Mouse (Mus musculus) neural tube, embryonic 13.5 days (tissue): ENCODE results near the gene Amh. TPM values are rescaled to one million over a fixed set of nuclear protein-coding genes. Genes with fewer than 3 reads are reported as not detected.

Experiments
- ATAC-seq: fragments of 200-750 bp; cut with Nextera tagmentation; 2 replicates; pipeline ENCODE4 v1.8.0; 2017; ENCODE audit warnings: low read depth, mild to moderate bottlenecking, moderate TSS enrichment, moderate library complexity
- H3K27ac ChIP-seq: fragments of 300-500 bp; sonication (generic); replicated peaks from 2 replicates; pipeline ENCODE4 v1.5.1; 2015; ENCODE audit warnings: moderate library complexity, mild to moderate bottlenecking, inconsistent platforms
- H3K27me3 ChIP-seq: fragments of 300-500 bp; sonication (generic); 2 replicates; pipeline ENCODE4 v1.6.1; 2015; ENCODE audit warnings: mild to moderate bottlenecking, inconsistent platforms
- H3K36me3 ChIP-seq: fragments of 300-500 bp; sonication (generic); 2 replicates; pipeline ENCODE4 v1.6.1; 2015; ENCODE audit warnings: mild to moderate bottlenecking, inconsistent platforms
- H3K4me1 ChIP-seq: fragments of 300-500 bp; sonication (generic); replicated peaks from 2 replicates; pipeline ENCODE4 v1.6.1; 2015; ENCODE audit warnings: inconsistent platforms
- H3K4me2 ChIP-seq: fragments of 300-500 bp; sonication (generic); 2 replicates; pipeline ENCODE4 v1.6.1; 2015; ENCODE audit warnings: inconsistent platforms, mild to moderate bottlenecking, moderate library complexity
- H3K4me3 ChIP-seq: fragments of 300-500 bp; sonication (generic); 2 replicates; pipeline ENCODE4 v1.5.1; 2015; ENCODE audit warnings: mild to moderate bottlenecking, inconsistent platforms
- H3K9ac ChIP-seq: fragments of 300-500 bp; sonication (generic); 2 replicates; pipeline ENCODE4 v1.6.1; 2015; ENCODE audit warnings: moderate library complexity, mild to moderate bottlenecking, inconsistent platforms
- H3K9me3 ChIP-seq: fragments of 300-500 bp; sonication (generic); 2 replicates; pipeline ENCODE4 v1.6.1; 2016; ENCODE audit warnings: inconsistent platforms
- WGBS: fragments of 180-500 bp; shearing (Covaris S2); methylation state at CpG from one replicate; pipeline ENCODE4 v1.1.7; 2015; 5-methylcytosine and 5-hydroxymethylcytosine counted together
- microRNA counts: library from miRNA; unstranded; fragments of <30 nt; microRNA quantifications from one replicate; lab custom pipeline; 2016
- microRNA-seq: library from miRNA; unstranded; fragments of <30 nt; microRNA quantifications from one replicate; pipeline ENCODE4, GENCODE M21; 2016
- polyA plus RNA-seq: library from polyadenylated mRNA; unstranded; fragments of >200 nt; fragmentation: Nextera tagmentation; extraction: Ambion mirVana; gene quantifications from 2 replicates; pipeline ENCODE4 v1.2.1, GENCODE M21; 2015

The Amh gene
- polyA plus RNA-seq, 1 experiment from 2014 or later, result 0.11 TPM

GRCm38 (mm10) chr10:80856267-80856666, 51.2 kb downstream of the Amh start:
- peaks cover 23% of the 10 kb centered on the region for H3K36me3 ChIP-seq
- ATAC-seq, result no peak
- peak overlapping the region; percentile 99 for H3K4me2 ChIP-seq
- H3K27me3 ChIP-seq, result no peaks in the 10 kb centered on the region
- H3K9me3 ChIP-seq, result no peaks in the 10 kb centered on the region
- no peak overlapping the region for H3K27ac ChIP-seq
- peak overlapping the region; percentile 76 for H3K4me3 ChIP-seq
- 61% methylated on average over 3 of the region's 3 CpGs for WGBS
- peaks cover 49% of the 10 kb centered on the region for H3K4me1 ChIP-seq
- H3K9ac ChIP-seq, result peak overlapping the region; percentile 91

- H3K27ac ChIP-seq, result no peak overlapping the region
- H3K9me3 ChIP-seq, result no peaks in the 10 kb centered on the region
- H3K4me2 ChIP-seq, result peak overlapping the region; percentile 99
- peak overlapping the region; percentile 76; the same call in 1 of the 2 replicates for H3K4me3 ChIP-seq
- peaks cover 49% of the 10 kb centered on the region for H3K4me1 ChIP-seq
- no peak for ATAC-seq
- 77% methylated on average over 5 of the region's 5 CpGs for WGBS
- H3K36me3 ChIP-seq, result peaks cover 23% of the 10 kb centered on the region
- peak overlapping the region; percentile 91 for H3K9ac ChIP-seq
- H3K27me3 ChIP-seq, result no peaks in the 10 kb centered on the region
Measured at GRCm38 (mm10) chr10:80856908-80857307, 51.9 kb downstream of the Amh start.

MicroRNAs within 50 kb of the gene (microRNA counts, 519-probe panel; counts per million panel counts)
- not detected for microRNA mmu-miR-1982 (lab: Ali Mortazavi, UCI)

Small RNAs within 50 kb of the gene (microRNA-seq; reads per million reads assigned to microRNA genes)
- gene Mir1982, result 2.5 reads per million, percentile 10 among the genes with 10 or more reads in this experiment

Other genes starting within 250 kb of the Amh start
- gene Rexo1, start 243.7 kb upstream of the Amh start, polyA plus RNA-seq, result 26.8 and 28.0 TPM in 2 replicates
- gene Klf16, start 227.9 kb upstream of the Amh start, polyA plus RNA-seq, result 4.9 and 5.5 TPM in 2 replicates
- gene Abhd17a, start 214.9 kb upstream of the Amh start, polyA plus RNA-seq, result 108 and 123 TPM in 2 replicates
- 62.7 and 64.8 TPM in 2 replicates for gene Scamp4, start 202.4 kb upstream of the Amh start, polyA plus RNA-seq
- 3.0 and 4.8 TPM in 2 replicates for gene Adat3, start 202.4 kb upstream of the Amh start, polyA plus RNA-seq
- 2.8 and 3.7 TPM in 2 replicates for gene Gm49322, start 199.2 kb upstream of the Amh start, polyA plus RNA-seq
- 98.0 and 110 TPM in 2 replicates for gene Csnk1g2, start 182.4 kb upstream of the Amh start, polyA plus RNA-seq
- gene Btbd2, start 148.2 kb upstream of the Amh start, polyA plus RNA-seq, result 93.9 and 100.0 TPM in 2 replicates
- gene Mknk2, start 127.1 kb upstream of the Amh start, polyA plus RNA-seq, result 61.4 and 63.4 TPM in 2 replicates
- gene Mob3a, start 103.3 kb upstream of the Amh start, polyA plus RNA-seq, result 46.4 and 55.1 TPM in 2 replicates
- 37.2 and 39.1 TPM in 2 replicates for gene Izumo4, start 103.1 kb upstream of the Amh start, polyA plus RNA-seq
- gene Ap3d1, start 63.0 kb upstream of the Amh start, polyA plus RNA-seq, result 106 and 114 TPM in 2 replicates
- gene Dot1l, start 50.0 kb upstream of the Amh start, polyA plus RNA-seq, result 16.4 and 19.5 TPM in 2 replicates
- gene Sf3a2, start 7.0 kb upstream of the Amh start, polyA plus RNA-seq, result 67.5 and 71.0 TPM in 2 replicates
- gene Plekhj1, start 6.6 kb upstream of the Amh start, polyA plus RNA-seq, result 128 and 137 TPM in 2 replicates
- gene Jsrp1, start 8.3 kb downstream of the Amh start, polyA plus RNA-seq, result 0.76 and 1.1 TPM in 2 replicates
- gene Oaz1, start 21.4 kb downstream of the Amh start, polyA plus RNA-seq, result 1,173 and 1,183 TPM in 2 replicates
- gene Lingo3, start 38.8 kb downstream of the Amh start, polyA plus RNA-seq, result 2.3 and 3.2 TPM in 2 replicates
- gene Lsm7, start 50.0 kb downstream of the Amh start, polyA plus RNA-seq, result 199 and 218 TPM in 2 replicates
- gene Sppl2b, start 50.0 kb downstream of the Amh start, polyA plus RNA-seq, result 62.0 and 66.2 TPM in 2 replicates
- gene Tmprss9, start 66.6 kb downstream of the Amh start, polyA plus RNA-seq, result 0.08 and 0.31 TPM in 2 replicates
- gene Timm13, start 95.7 kb downstream of the Amh start, polyA plus RNA-seq, result 328 and 331 TPM in 2 replicates
- gene Lmnb2, start 113.0 kb downstream of the Amh start, polyA plus RNA-seq, result 38.3 and 41.6 TPM in 2 replicates
- 8.8 and 9.0 TPM in 2 replicates for gene Gadd45b, start 124.8 kb downstream of the Amh start, polyA plus RNA-seq
- 16.2 and 17.4 TPM in 2 replicates for gene Gng7, start 209.7 kb downstream of the Amh start, polyA plus RNA-seq
- gene Diras1, start 220.4 kb downstream of the Amh start, polyA plus RNA-seq, result 38.1 and 38.7 TPM in 2 replicates
- gene Slc39a3, start 232.2 kb downstream of the Amh start, polyA plus RNA-seq, result 40.9 and 44.2 TPM in 2 replicates